ENCODE assay signal across 24 mouse cellular contexts in genomic region chr1:136355651-136356050, GRCm38 (mm10). TPM values are rescaled to one million over a fixed set of nuclear protein-coding genes. Genes with fewer than 3 reads are reported as not detected.
DNase-seq lines count a peak whose midpoint lies in the region; ATAC-seq and TF ChIP-seq lines count a peak whose summit lies in the region.
"Had no signal": no experiment of that assay in that cellular context is flagged by ENCODE, and none has a peak within 500 bp of the region (broad histone marks: within the 10 kb centered on the region; RNA-seq: fewer than 3 reads in every experiment).

No protein-coding gene starts in this region.

- H3K36me3 ChIP-seq in heart, adult 2 months (ENCODE audit: control insufficient read depth, insufficient read depth, low read length), result no peaks in the 10 kb centered on the region
- H3K36me3 ChIP-seq: G1E had no signal

- no peak for TF ChIP-seq CTCF in heart, adult 2 months (IDR thresholded peaks at IDR 0.05)

- no peak overlapping the region for H3K9ac ChIP-seq in heart, adult 2 months (ENCODE audit: low read depth, low read length)

- 88% methylated on average over 4 of the region's 4 CpGs for WGBS in heart, adult 2 months

- no peaks in the 10 kb centered on the region for H3K27me3 ChIP-seq in heart, adult 2 months (ENCODE audit: control insufficient read depth, insufficient read depth, low read length)
- H3K27me3 ChIP-seq: CH12.LX had no signal

- H3K27ac ChIP-seq in heart, adult 2 months, result no peak overlapping the region

- peak; percentile 34 for DNase-seq in heart, adult 11 months
- no peak for DNase-seq in heart, adult 2 months
- DNase-seq in urinary bladder, postnatal 14 days (ENCODE audit: low spot score), result peak; percentile 17
- DNase-seq in urinary bladder, adult 18-20 months (ENCODE audit: low spot score in 2 of 2), result no peak
- peak; percentile 63 for DNase-seq in 3T3-L1 (ENCODE audit: low read depth, low spot score)
- peak; percentile 64 for DNase-seq in NIH3T3 (ENCODE audit: low read depth)
- no peak for DNase-seq in left cerebral cortex, postnatal 10 days (ENCODE audit: extremely low spot score in 1 of 2, low spot score in 2 of 2)
- DNase-seq: adrenal gland, adult 2 months; adrenal gland, adult 8-10 months; adrenal gland, postnatal 10 days; adrenal gland, postnatal 14 days; adrenal gland, postnatal 25 days; adrenal gland, postnatal 36 days; B cell, adult 2 months; cerebellum, adult 11 months; cerebellum, adult 11-12 months; cerebellum, adult 18-20 months; cerebellum, adult 2 months had no signal

- no peak for ATAC-seq in megakaryocyte-erythroid progenitor cell, adult 5-6 weeks (replicated peaks; ENCODE audit: low FRiP score, low TSS enrichment, poor library complexity, severe bottlenecking)
- ATAC-seq: activated CD4-positive, CD25-positive, alpha-beta regulatory T cell, adult 4 months; CD4-positive, CD25-positive, alpha-beta regulatory T cell, adult 4 months; Patski had no signal

- H3K79me2 ChIP-seq in heart, adult 2 months (replicated peaks; ENCODE audit: control insufficient read depth, insufficient read depth, low read length), result no peaks in the 10 kb centered on the region

- TF ChIP-seq POLR2A in heart, adult 2 months (IDR thresholded peaks at IDR 0.05; ENCODE audit: insufficient read depth, low read depth, low read length), result no peak

- no peak for TF ChIP-seq EP300 in heart, adult 2 months (IDR thresholded peaks at IDR 0.05; ENCODE audit: insufficient read depth, low read depth, low read length)

- no peaks in the 10 kb centered on the region for H3K4me1 ChIP-seq in heart, adult 2 months (ENCODE audit: control insufficient read depth, insufficient read depth, low read length)

- H3K4me3 ChIP-seq in heart, adult 2 months, result no peak overlapping the region

- intact Hi-C loops in heart, adult 2 months (cut with DNase I), result no loop called here
- intact Hi-C loops in left cerebral cortex, postnatal 10 days (cut with DNase I), result no loop called here

RNA-seq across cellular contexts. Expression of gene Camsap2, which starts 9.7 kb away (rescaled TPM):
- 10 to 100 TPM; 21.2 to 21.3 TPM for total RNA-seq in heart, adult 2 months (2021)
- polyA plus RNA-seq in heart, adult 2 months (2012; rRNA removed), result 4.3 and 7.4 TPM in 2 replicates
- total RNA-seq in megakaryocyte-erythroid progenitor cell, adult 5-6 weeks (2014; fragmentation: Nextera tagmentation), result 39.3 and 45.6 TPM in 2 replicates
- 56.3 and 64.4 TPM in 2 replicates for total RNA-seq in megakaryocyte-erythroid progenitor cell, adult 5-6 weeks (2017)
- total RNA-seq in left cerebral cortex, postnatal 10 days (2021), result 100 to 1,000 TPM; 153 to 155 TPM

RNA-seq across cellular contexts. Expression of gene Ddx59, which starts 59.4 kb away (rescaled TPM):
- total RNA-seq in heart, adult 2 months (2021), result 10 to 100 TPM; 11.8 to 14.1 TPM
- 4.2 and 7.0 TPM in 2 replicates for polyA plus RNA-seq in heart, adult 2 months (2012; rRNA removed)
- total RNA-seq in megakaryocyte-erythroid progenitor cell, adult 5-6 weeks (2014; fragmentation: Nextera tagmentation), result 11.7 and 17.2 TPM in 2 replicates
- total RNA-seq in megakaryocyte-erythroid progenitor cell, adult 5-6 weeks (2017), result 16.6 and 17.2 TPM in 2 replicates
- total RNA-seq in left cerebral cortex, postnatal 10 days (2021), result 10 to 100 TPM; 10.3 TPM

Comparison
In these comparisons a context has a peak if more than half of its experiments do, and no peak if none do; other contexts are left out.
1. DNase-seq: peak in heart, adult 11 months (single experiment), urinary bladder, postnatal 14 days (single experiment), 3T3-L1 (single experiment) and NIH3T3 (single experiment); none in heart, adult 2 months (0 of 2), urinary bladder, adult 18-20 months (0 of 2) and left cerebral cortex, postnatal 10 days (0 of 2).